Mouse (Mus musculus): Measurements from ENCODE around the gene Itga10.

DNA sequence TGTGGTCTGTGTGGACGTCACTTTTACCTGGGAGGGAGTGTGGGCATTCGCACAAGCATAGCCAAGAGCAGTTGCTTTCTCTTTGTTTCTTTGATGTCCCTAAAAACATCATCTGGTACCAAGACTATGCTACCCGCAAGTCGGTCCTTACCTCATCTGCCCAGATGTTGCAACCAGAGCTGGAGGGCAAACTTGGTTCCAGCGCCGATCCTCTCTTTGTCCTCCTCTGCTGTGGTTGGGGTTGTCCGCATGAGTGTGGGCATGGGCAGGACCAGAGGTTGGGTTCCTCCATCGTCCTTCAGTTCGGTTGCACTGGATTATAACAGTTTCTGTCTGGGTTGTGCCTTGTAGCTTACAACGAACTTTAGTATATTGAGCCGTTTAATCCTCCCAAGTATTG lies 60.8 kb downstream of the Itga10 start:
- TF ChIP-seq CTCF (IDR thresholded peaks at IDR 0.05; ENCODE audit: borderline replicate concordance, insufficient read depth, low read length) = no peak
- TF ChIP-seq POLR2A (IDR thresholded peaks at IDR 0.05; ENCODE audit: low read depth, low read length) = no peak
